ENCODE assay signal across 26 mouse cellular contexts in genomic region chr15:97262251-97262650, GRCm38 (mm10). TPM values are rescaled to one million over a fixed set of nuclear protein-coding genes. Genes with fewer than 3 reads are reported as not detected.
"Had no signal": no experiment of that assay in that cellular context is flagged by ENCODE, and none has a peak within 500 bp of the region (broad histone marks: within the 10 kb centered on the region; RNA-seq: fewer than 3 reads in every experiment).

No protein-coding gene starts in this region.

- H3K36me3 ChIP-seq: embryonic facial prominence, embryonic 10.5 days; embryonic facial prominence, embryonic 12.5 days; embryonic facial prominence, embryonic 13.5 days; embryonic facial prominence, embryonic 15.5 days; forebrain, embryonic 10.5 days; forebrain, embryonic 12.5 days; forebrain, embryonic 15.5 days had no signal

- H3K4me3 ChIP-seq: embryonic facial prominence, embryonic 10.5 days; embryonic facial prominence, embryonic 12.5 days; embryonic facial prominence, embryonic 13.5 days; embryonic facial prominence, embryonic 15.5 days; erythroblast, embryonic 14.5 days; forebrain, embryonic 10.5 days; forebrain, embryonic 12.5 days; forebrain, embryonic 13.5 days; forebrain, embryonic 15.5 days; gastrocnemius, adult 2 months; heart, adult 2 months had no signal

- H3K4me1 ChIP-seq: embryonic facial prominence, embryonic 12.5 days; embryonic facial prominence, embryonic 15.5 days; forebrain, embryonic 10.5 days; forebrain, embryonic 12.5 days; forebrain, embryonic 13.5 days had no signal

- ATAC-seq: forebrain, embryonic 13.5 days; forebrain, embryonic 14.5 days; forebrain, embryonic 15.5 days; forebrain, embryonic 16.5 days; forebrain, postnatal 0 days had no signal

- H3K27ac ChIP-seq: embryonic facial prominence, embryonic 10.5 days; embryonic facial prominence, embryonic 12.5 days; embryonic facial prominence, embryonic 13.5 days; embryonic facial prominence, embryonic 15.5 days; forebrain, embryonic 10.5 days; forebrain, embryonic 12.5 days; forebrain, embryonic 13.5 days; forebrain, embryonic 15.5 days; gastrocnemius, adult 2 months; heart, adult 2 months had no signal

- H3K9ac ChIP-seq: embryonic facial prominence, embryonic 12.5 days; embryonic facial prominence, embryonic 13.5 days; embryonic facial prominence, embryonic 15.5 days; forebrain, embryonic 12.5 days; forebrain, embryonic 13.5 days; forebrain, embryonic 15.5 days; forebrain, postnatal 0 days had no signal

- H3K27me3 ChIP-seq: embryonic facial prominence, embryonic 12.5 days; embryonic facial prominence, embryonic 13.5 days; embryonic facial prominence, embryonic 15.5 days; forebrain, embryonic 12.5 days; forebrain, embryonic 13.5 days; forebrain, embryonic 15.5 days had no signal

- DNase-seq: cerebellum, adult 9-10 months; cerebellum, adult 9-11 months; cerebellum, postnatal 10 days; cerebellum, postnatal 14 days; cerebellum, postnatal 25 days; cerebellum, postnatal 36 days; embryo, embryonic 11 days; forebrain, postnatal 0 days; gastrocnemius, adult 2 months; gastrocnemius, postnatal 10 days; gastrocnemius, postnatal 14 days; gastrocnemius, postnatal 25 days; gastrocnemius, postnatal 36 days; heart, adult 18-20 months; heart, adult 2 months had no signal

- H3K9me3 ChIP-seq: embryonic facial prominence, embryonic 10.5 days; embryonic facial prominence, embryonic 12.5 days; embryonic facial prominence, embryonic 13.5 days; embryonic facial prominence, embryonic 15.5 days; forebrain, embryonic 10.5 days; forebrain, embryonic 12.5 days; forebrain, embryonic 13.5 days; forebrain, embryonic 15.5 days had no signal

- H3K4me2 ChIP-seq: embryonic facial prominence, embryonic 12.5 days; embryonic facial prominence, embryonic 13.5 days; embryonic facial prominence, embryonic 15.5 days; forebrain, embryonic 12.5 days; forebrain, embryonic 13.5 days; forebrain, embryonic 15.5 days had no signal

RNA-seq across cellular contexts. Expression of gene Amigo2, which starts 15.2 kb away (rescaled TPM):
- polyA plus RNA-seq: erythroblast, embryonic 14.5 days had no signal
